Mouse (Mus musculus) fibroblast of lung, adult 2 months (primary cell): ENCODE measurements around the gene Ddx46.
A peak's percentile ranks its signal among the peaks of the same experiment; 100 is the strongest.
"Not testable (repeated sequence)": the region's sequence is repeated elsewhere in the genome, so short reads cannot be mapped to it uniquely, and the experiment has no call there.

Source experiments
- DNase-seq: peaks from one replicate; pipeline ENCODE4 v3.0.0-alpha.2; 2011; ENCODE audit warnings: low read depth

Ddx46 gene

GRCm38 (mm10) chr13:55636185-55636983, 1.6 kb downstream of the Ddx46 start:
- no peak for DNase-seq

DNA sequence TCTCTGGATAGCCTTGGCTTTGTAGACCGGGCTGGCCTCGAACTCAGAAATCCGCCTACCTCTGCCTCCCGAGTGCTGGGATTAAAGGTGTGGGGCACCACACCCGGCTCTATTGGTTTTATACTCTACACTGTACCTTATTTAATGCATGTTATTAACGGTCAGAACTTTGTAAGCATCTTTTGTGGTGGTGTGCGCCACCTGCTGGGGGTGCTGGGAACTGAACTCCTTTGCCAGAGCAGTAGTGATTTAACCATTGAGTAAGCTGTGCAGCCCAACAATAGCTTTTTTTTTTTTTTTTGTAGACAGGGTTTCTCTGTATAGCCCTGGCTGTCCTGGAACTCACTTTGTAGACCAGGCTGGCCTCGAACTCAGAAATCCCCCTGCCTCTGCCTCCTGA, 5.7 kb downstream of the Ddx46 start:
- DNase-seq: peak; percentile 62

- no peak for DNase-seq
Observed at GRCm38 (mm10) chr13:55644525-55644924, 9.7 kb downstream of the Ddx46 start.

DNA sequence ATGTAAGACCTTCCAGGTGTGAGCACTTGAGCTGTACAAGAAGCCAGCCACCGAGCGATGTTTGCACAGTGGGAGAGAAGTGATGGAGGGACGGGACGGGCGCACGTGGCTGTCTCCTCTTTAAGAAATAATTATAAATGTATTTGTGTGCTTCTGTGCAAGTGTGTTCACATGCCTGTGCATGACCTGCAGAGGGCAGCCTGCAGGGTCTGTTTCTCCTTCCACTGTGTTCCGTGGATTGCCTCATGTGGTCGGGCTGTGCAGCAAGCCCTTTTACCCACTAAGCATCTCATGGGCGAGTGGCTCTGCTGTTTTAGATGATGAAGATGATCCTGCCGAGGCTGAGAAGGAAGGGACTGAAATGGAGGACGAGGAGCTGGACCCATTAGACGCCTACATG, 15.3 kb downstream of the Ddx46 start:
- no peak for DNase-seq

- DNase-seq: no peak
Observed at GRCm38 (mm10) chr13:55650980-55651379, 16.2 kb downstream of the Ddx46 start.

GRCm38 (mm10) chr13:55668550-55668949, 33.7 kb downstream of the Ddx46 start:
- no peak for DNase-seq

GRCm38 (mm10) chr13:55672711-55673110, 37.9 kb downstream of the Ddx46 start:
- DNase-seq: no peak

GRCm38 (mm10) chr13:55677364-55677763, 42.5 kb downstream of the Ddx46 start:
- no peak for DNase-seq

- no peak for DNase-seq
Observed at GRCm38 (mm10) chr13:55682201-55682600, 47.4 kb downstream of the Ddx46 start.

GRCm38 (mm10) chr13:55683581-55683980, 48.8 kb downstream of the Ddx46 start:
- DNase-seq: no peak

DNA sequence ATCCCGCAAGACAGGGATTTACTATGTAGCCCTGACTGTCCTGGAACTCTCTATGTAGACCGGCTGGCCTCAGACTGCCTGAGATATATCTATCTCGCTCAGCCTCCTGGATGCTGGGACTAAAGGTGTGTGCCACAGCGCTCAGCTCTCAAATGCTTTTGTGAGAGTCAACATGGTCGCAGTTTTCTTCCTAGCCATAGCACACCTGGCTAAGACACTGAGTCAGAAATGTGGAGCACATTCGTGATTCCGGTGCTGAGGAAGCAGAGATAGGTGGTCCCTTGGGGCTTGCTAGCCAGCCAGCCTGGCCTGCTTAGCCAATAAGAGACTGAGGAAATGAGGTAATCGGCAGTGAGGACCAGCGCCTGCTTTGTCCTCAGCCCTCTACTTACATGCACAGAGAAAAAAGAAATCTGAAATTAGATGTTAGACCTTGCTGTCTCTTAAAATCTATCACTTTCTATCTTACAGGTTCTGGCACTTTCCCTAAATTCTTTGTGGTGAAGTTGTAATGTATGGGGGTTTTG, 51.3 kb downstream of the Ddx46 start:
- no peak for DNase-seq

DNA sequence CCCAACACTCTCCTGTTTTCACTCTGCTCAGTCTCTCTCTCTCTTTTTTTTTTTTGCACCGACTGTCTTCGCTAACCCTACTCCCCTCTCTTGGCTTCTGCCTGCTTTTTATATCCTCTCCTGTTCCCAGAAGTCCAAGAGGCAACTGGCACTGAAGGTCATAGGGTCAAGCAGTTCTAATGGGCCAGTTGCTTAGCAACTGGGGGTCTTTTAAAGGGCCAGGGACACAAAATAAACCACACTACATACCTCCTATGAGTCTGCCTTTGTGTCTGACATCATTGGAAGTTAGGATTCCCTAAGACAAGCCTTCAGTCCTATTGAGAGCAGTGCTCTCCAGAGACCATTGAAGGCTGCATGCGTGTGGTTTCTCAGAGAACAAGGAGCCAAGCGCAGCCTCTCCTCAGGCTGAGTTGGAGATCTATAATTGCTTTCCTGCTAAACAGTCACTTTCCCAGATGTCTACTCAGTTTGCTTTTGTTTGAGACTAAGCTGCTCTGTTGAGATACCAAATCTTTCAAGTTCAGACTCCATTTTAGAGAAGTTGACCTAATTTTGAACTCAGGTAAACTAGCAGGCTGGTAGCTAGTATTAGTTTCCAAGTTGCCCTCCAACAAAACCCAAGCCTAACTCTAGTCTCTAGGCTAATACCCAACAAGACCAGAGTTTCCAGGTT, 53.2 kb downstream of the Ddx46 start:
- DNase-seq: no peak

DNA sequence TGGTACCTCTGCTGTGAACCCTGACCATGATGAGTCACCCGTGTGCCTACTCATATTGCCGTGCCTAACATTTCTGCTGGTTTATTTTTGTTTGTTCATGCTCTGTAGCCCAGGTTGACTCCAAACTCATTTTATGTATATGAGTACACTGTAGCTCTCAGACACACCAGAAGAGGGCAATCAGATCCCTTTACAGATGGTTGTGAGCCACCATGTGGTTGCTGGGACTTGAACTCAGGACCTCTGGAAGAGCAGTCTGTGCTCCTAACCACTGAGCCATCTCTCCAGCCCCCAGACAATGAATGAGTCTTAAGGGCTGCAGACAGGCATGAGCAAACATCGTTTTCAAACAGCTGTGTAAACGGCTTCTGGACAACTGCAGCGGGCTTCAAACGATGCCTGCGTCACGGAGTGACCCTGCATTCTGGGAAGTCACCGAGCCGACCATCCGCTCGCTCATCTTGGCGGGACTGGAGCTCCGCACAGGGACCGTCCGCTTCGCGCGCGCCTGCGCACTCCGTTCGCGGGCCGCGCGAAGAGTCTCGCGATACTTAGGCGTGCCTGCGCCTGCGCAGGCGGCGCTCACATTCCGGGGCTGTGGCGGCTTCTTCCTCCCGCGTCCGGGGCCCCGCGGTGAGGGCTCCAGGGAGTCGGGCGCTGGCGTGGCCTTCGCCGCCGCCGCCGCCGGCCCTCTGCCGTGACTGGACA, 57.9 kb downstream of the Ddx46 start, which contains the start of gene B230219D22Rik:
B230219D22Rik (plus strand) TSS at position 590 of the 708 bp plus-strand sequence.
- peak; percentile 73 for DNase-seq

DNA sequence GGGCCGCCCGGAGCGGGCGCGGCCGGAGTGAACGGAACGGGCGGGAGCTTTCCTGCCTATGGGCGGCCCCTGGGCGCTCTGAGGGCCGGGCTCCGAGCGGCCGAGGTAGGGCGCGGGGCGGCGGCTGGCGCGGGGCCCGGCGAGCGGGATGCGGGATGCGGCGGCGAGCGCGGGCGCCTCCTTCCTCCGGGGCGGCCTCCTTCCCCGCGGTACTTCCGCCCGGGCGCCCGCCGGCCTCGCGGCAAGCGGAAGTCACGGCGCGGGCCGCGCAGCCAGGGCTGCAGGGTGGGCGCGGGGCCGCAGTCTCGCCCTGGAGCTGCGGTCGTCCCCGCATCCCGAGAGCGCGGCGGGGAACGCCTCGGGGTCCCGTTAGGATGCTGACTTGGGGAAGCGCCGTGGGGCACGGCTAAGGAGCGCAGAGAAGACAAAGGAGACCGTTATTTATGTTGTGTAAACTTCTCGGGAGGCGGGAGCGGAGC, 58.5 kb downstream of the Ddx46 start:
- no peak for DNase-seq

GRCm38 (mm10) chr13:55694110-55694509, 59.3 kb downstream of the Ddx46 start:
- no peak for DNase-seq

DNA sequence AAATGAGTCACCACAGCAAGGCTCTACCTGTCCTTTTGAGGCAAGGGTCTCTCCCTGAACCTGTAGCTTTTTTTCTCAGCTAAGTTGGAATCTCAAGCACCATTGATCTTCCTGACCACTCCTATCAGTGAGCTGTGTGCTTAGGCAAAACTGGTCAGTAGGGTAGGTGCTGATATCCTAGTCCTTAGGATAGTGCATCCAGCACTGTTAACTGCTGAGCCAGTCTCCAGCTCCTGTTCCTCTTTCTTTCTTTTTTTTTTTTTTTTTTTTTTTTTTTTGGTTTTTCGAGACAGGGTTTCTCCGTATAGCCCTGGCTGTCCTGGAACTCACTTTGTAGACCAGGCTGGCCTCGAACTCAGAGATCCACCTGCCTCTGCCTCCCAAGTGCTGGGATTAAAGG, 61.2 kb downstream of the Ddx46 start:
- DNase-seq: not testable (repeated sequence)

- no peak for DNase-seq
Observed at GRCm38 (mm10) chr13:55704301-55704700, 69.5 kb downstream of the Ddx46 start.

DNA sequence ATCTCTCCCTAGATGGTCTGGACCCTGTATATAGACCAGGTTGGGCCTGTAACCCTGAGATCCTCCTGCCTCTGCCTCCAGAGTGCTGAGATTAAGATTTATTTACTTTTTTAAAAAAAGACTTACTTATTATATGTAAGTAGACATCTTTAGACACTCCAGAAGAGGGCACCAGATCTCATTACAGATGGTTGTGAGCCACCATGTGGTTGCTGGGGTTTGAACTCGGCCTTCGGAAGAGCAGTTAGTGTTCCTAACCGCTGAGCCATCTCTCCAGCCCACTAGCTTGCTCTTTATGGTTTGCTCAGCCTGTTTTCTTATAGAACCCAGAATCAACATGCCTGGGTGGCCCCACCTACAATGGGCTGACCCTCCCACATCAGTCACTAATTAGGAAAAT, 78.0 kb downstream of the Ddx46 start:
- DNase-seq: no peak

DNA sequence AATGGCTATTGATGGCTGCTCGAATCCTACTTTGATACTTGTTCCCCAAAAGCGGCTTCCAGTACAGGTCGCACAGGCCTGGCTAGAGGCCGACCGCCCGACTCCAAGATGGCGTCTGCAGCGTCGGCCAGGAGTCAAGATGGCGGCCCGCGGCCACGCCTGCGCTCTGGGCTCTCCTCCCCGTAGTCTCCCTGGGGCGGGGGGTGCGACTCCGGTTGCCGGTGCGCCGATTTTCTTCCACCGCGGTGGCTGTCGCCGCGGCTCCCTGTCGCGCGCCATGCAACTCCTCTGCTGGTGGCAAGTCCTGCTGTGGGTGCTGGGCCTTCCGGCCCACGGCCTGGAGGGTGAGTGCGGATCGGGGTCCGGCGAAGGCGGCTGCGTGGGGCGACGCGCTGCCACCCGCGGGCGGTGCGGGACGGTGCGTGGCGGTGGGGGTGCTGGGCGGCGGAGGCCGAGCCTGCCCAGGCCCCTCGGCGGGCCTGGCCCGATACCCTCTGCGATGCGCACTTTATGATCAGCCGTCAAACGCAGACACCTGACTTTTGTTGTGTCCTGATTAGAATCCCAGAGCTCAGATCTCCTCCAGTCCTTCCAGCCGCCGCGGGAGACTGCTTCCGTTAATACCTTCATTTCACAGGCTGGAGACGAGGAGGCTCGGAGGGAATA, 79.8 kb downstream of the Ddx46 start, which contains the start of gene Txndc15:
Txndc15 (plus strand) TSS at position 150 of the 666 bp plus-strand sequence.
- peak; percentile 42 for DNase-seq

DNA sequence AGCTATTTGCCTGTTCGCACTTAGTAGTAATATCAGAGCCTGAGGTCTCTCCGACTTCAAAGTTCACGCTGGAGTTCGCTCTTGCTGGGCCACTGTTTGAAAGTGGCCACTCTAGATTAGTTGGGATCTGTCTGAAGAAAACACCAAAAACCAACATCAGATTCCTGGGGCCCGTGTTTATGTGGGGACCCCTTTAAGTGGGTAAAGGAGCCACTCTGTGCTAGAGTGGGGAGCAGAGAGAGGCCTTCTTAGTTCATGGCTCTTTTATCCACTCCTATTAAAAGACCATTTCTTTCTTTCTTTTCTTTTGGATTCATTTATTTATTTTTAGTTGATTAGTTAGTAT, 80.3 kb downstream of the Ddx46 start:
- no peak for DNase-seq

DNA sequence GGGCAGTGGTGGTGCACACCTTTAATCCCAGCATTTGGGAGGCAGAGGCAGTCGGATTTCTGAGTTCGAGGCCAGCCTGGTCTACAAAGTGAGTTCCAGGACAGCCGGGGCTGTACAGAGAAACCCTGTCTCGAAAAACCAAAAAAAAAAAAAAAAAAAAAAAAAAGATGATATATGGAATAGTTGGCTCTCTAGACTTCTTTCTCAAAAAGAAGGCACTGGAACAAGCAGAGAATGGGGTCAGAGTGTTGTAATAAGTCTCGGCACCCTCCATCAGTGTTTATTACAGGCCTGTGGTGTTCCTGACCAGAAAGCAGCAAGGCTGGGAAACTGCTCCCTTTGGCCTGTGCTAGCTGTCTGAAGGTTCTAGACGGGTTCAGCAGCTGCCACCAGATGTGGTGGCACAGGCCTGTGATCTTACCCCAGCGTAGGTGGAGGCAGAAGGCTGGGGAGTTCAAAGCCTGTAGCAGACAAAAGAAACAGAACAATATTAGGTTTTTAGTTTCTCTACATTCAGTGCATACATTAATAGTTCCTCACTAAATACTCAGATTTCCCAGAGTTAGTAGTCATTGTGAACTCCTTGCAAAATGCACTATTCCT, 81.2 kb downstream of the Ddx46 start:
- no peak for DNase-seq
